In genomic region chr2:13018382-13018781, GRCm38 (mm10) we compare ENCODE assay signal across 20 mouse cellular contexts. TPM values are rescaled to one million over a fixed set of nuclear protein-coding genes. Genes with fewer than 3 reads are reported as not detected.
DNase-seq lines count a peak whose midpoint lies in the region; TF ChIP-seq lines count a peak whose summit lies in the region.
"Had no signal": no experiment of that assay in that cellular context is flagged by ENCODE, and none has a peak within 500 bp of the region (broad histone marks: within the 10 kb centered on the region; RNA-seq: fewer than 3 reads in every experiment).

No protein-coding gene starts in this region.

- no peak for TF ChIP-seq CTCF in brain, embryonic 14.5 days (IDR thresholded peaks at IDR 0.05; ENCODE audit: borderline replicate concordance, extremely low read depth, insufficient read depth, insufficient read length)

- DNase-seq in embryo, embryonic 10.5 days (ENCODE audit: low spot score): peak; percentile 11
- no peak for DNase-seq in embryo, embryonic 9.5 days (ENCODE audit: extremely low spot score)
- peak; percentile 24 for DNase-seq in heart, adult 11 months
- no peak for DNase-seq in heart, adult 8-10 months (ENCODE audit: low spot score)
- DNase-seq in brain, embryonic 14.5 days (ENCODE audit: low read depth): peak; percentile 7
- DNase-seq in retina, postnatal 1 day: peak; percentile 57
- no peak for DNase-seq in layer of hippocampus, adult 18-20 months (ENCODE audit: low spot score in 2 of 2)
- DNase-seq: adrenal gland, adult 2 months; adrenal gland, postnatal 10 days; adrenal gland, postnatal 25 days; cerebellum, adult 11 months; cerebellum, adult 18-20 months; cerebellum, adult 8-10 months; cerebellum, adult 9-11 months; cerebellum, postnatal 14 days; cerebellum, postnatal 36 days had no signal

- no peak for TF ChIP-seq POLR2A in brain, embryonic 14.5 days (IDR thresholded peaks at IDR 0.05; ENCODE audit: borderline replicate concordance, extremely low read depth, insufficient read depth, insufficient read length, poor library complexity, severe bottlenecking)

RNA-seq across cellular contexts. Expression of gene C1ql3, which starts 6.8 kb away (rescaled TPM):
- total RNA-seq in heart, adult 8-10 months (2022): under 1 TPM; 0.11 to 0.40 (median 0.23) TPM
- polyA plus RNA-seq in brain, embryonic 14.5 days (2012; rRNA removed): 4.1 and 6.1 TPM in 2 replicates
- total RNA-seq in layer of hippocampus, adult 18-20 months (2021): 100 to 1,000 TPM; 181 to 190 TPM
- total RNA-seq: adrenal gland, adult 2 months; adrenal gland, postnatal 25 days; common myeloid progenitor, adult 5-6 weeks; MEL had no signal
- polyA plus RNA-seq: adrenal gland, adult 2 months; C2C12; erythroblast, embryonic 14.5 days had no signal

Comparison
In these comparisons a context has a peak if more than half of its experiments do, and no peak if none do; other contexts are left out.
1. DNase-seq: peak in embryo, embryonic 10.5 days (single experiment), heart, adult 11 months (single experiment), brain, embryonic 14.5 days (single experiment) and retina, postnatal 1 day (single experiment); none in embryo, embryonic 9.5 days (single experiment), heart, adult 8-10 months (single experiment) and layer of hippocampus, adult 18-20 months (0 of 2).
2. RNA of gene C1ql3, which starts 6.8 kb away (total RNA-seq): 181 to 190 TPM in layer of hippocampus, adult 18-20 months; 0.11 to 0.40 TPM in heart, adult 8-10 months; every median in the first group is over 100 times any median in the second.